Mouse (Mus musculus) thymus, postnatal 25 days (tissue): Measurements from ENCODE around the gene Xlr5a.
A peak's percentile ranks its signal among the peaks of the same experiment; 100 is the strongest.
"Not testable (repeated sequence)": the region's sequence is repeated elsewhere in the genome, so short reads cannot be mapped to it uniquely, and the experiment has no call there.

ENCODE experiments used
- DNase-seq: peaks from one replicate; pipeline ENCODE4 v3.0.0; 2022

The Xlr5a gene

GRCm38 (mm10) chrX:73292876-73293275 is at the start of gene Xlr5a, which contains the start of gene Xlr5c:
Gene Xlr5a, minus strand, starts transcription at chrX:73292976.
Gene Xlr5c, minus strand, starts transcription at chrX:73292976.
- DNase-seq: not testable (repeated sequence)

- DNase-seq: peak; percentile 86
Observed at GRCm38 (mm10) chrX:73342483-73342895, 49.7 kb upstream of the Xlr5a start, which contains the start of gene Zfp275. Gene Zfp275, plus strand, starts transcription at chrX:73342621.

- no peak for DNase-seq
Observed at GRCm38 (mm10) chrX:73342068-73342467, 49.3 kb upstream of the Xlr5a start.

GRCm38 (mm10) chrX:73341473-73341872 is 48.7 kb upstream of the Xlr5a start:
- no peak for DNase-seq

- DNase-seq: no peak
Observed at GRCm38 (mm10) chrX:73336740-73337139, 44.0 kb upstream of the Xlr5a start, which contains the start of gene Gm45015. Gene Gm45015, minus strand, starts transcription at chrX:73336840.

- DNase-seq: no peak
Observed at GRCm38 (mm10) chrX:73333548-73333947, 40.8 kb upstream of the Xlr5a start.

- DNase-seq: no peak
Observed at GRCm38 (mm10) chrX:73327215-73327614, 34.4 kb upstream of the Xlr5a start.

- no peak for DNase-seq
Observed at GRCm38 (mm10) chrX:73321029-73321428, 28.3 kb upstream of the Xlr5a start.

GRCm38 (mm10) chrX:73312522-73312921 is 19.7 kb upstream of the Xlr5a start:
- DNase-seq: peak; percentile 29

GRCm38 (mm10) chrX:73295745-73296144 is 3.0 kb upstream of the Xlr5a start:
- DNase-seq: not testable (repeated sequence)

GRCm38 (mm10) chrX:73265270-73265669 is 27.5 kb downstream of the Xlr5a start, which contains the start of gene Xlr3c:
Gene Xlr3c, minus strand, starts transcription at chrX:73265390.
- DNase-seq: not testable (repeated sequence)

GRCm38 (mm10) chrX:73262428-73262827 is 30.3 kb downstream of the Xlr5a start:
- not testable (repeated sequence) for DNase-seq

GRCm38 (mm10) chrX:73242821-73243325 is 49.9 kb downstream of the Xlr5a start, which contains the start of gene Xlr4c:
Gene Xlr4c, minus strand, starts transcription at chrX:73243130.
- DNase-seq: peak; percentile 12

- no peak for DNase-seq
Observed at GRCm38 (mm10) chrX:73229288-73229687, 63.5 kb downstream of the Xlr5a start.

- peak; percentile 76 for DNase-seq
Observed at GRCm38 (mm10) chrX:73228606-73229214, 64.1 kb downstream of the Xlr5a start.

GRCm38 (mm10) chrX:73227914-73228605 is 64.7 kb downstream of the Xlr5a start, which contains the start of gene F8a:
Gene F8a, plus strand, starts transcription at chrX:73228291.
- DNase-seq: peak; percentile 81

GRCm38 (mm10) chrX:73225365-73225764 is 67.4 kb downstream of the Xlr5a start:
- no peak for DNase-seq

GRCm38 (mm10) chrX:73213819-73214564 is 78.8 kb downstream of the Xlr5a start, which contains the start of gene Xlr4b:
Gene Xlr4b, plus strand, starts transcription at chrX:73214333.
- DNase-seq: peak; percentile 44

GRCm38 (mm10) chrX:73191934-73192333 is 100.8 kb downstream of the Xlr5a start, which contains the start of gene Xlr3b:
Gene Xlr3b, plus strand, starts transcription at chrX:73192207.
- peak; percentile 23 for DNase-seq

- DNase-seq: not testable (repeated sequence)
Observed at GRCm38 (mm10) chrX:73176889-73177288, 115.9 kb downstream of the Xlr5a start, which contains the start of gene Spin2d. Gene Spin2d, minus strand, starts transcription at chrX:73176989.

- DNase-seq: not testable (repeated sequence)
Observed at GRCm38 (mm10) chrX:73149350-73149749, 143.4 kb downstream of the Xlr5a start, which contains the start of gene DXBay18. Gene DXBay18, minus strand, starts transcription at chrX:73149450.

GRCm38 (mm10) chrX:73148496-73148895 is 144.3 kb downstream of the Xlr5a start, which contains the start of gene Xlr5b:
Gene Xlr5b, plus strand, starts transcription at chrX:73148796.
- DNase-seq: not testable (repeated sequence)
